Mouse (Mus musculus): ENCODE measurements around the gene Pop5.

Gene Pop5

GRCm38 (mm10) chr5:115262502-115263291, 27.1 kb downstream of the Pop5 start:
- DNase-seq (ENCODE audit: extremely low read depth, low read depth), result no peak

GRCm38 (mm10) chr5:115266340-115266739, 30.7 kb downstream of the Pop5 start:
- DNase-seq (ENCODE audit: extremely low read depth, low read depth), result no peak

GRCm38 (mm10) chr5:115266787-115267468, 31.3 kb downstream of the Pop5 start:
- peak; percentile 88 for DNase-seq (ENCODE audit: extremely low read depth, low read depth)

GRCm38 (mm10) chr5:115267469-115268045, 31.9 kb downstream of the Pop5 start:
- no peak for DNase-seq (ENCODE audit: extremely low read depth, low read depth)

- DNase-seq (ENCODE audit: extremely low read depth, low read depth), result no peak
Measured at GRCm38 (mm10) chr5:115268266-115268665, 32.6 kb downstream of the Pop5 start.

GRCm38 (mm10) chr5:115269969-115270368, 34.3 kb downstream of the Pop5 start:
- DNase-seq (ENCODE audit: extremely low read depth, low read depth), result no peak

GRCm38 (mm10) chr5:115271931-115272811, 36.5 kb downstream of the Pop5 start:
- no peak for DNase-seq (ENCODE audit: extremely low read depth, low read depth)

GRCm38 (mm10) chr5:115272812-115273548, 37.3 kb downstream of the Pop5 start, which contains the start of gene Rnf10:
Gene Rnf10 (minus strand): TSS chr5:115272898.
- DNase-seq (ENCODE audit: extremely low read depth, low read depth), result peak; percentile 95

- no peak for DNase-seq (ENCODE audit: extremely low read depth, low read depth)
Measured at GRCm38 (mm10) chr5:115273549-115274135, 38.0 kb downstream of the Pop5 start.

- DNase-seq (ENCODE audit: extremely low read depth, low read depth), result no peak
Measured at GRCm38 (mm10) chr5:115274353-115274752, 38.7 kb downstream of the Pop5 start.

- DNase-seq (ENCODE audit: extremely low read depth, low read depth), result peak; percentile 69
Measured at GRCm38 (mm10) chr5:115274771-115275170, 39.1 kb downstream of the Pop5 start.

GRCm38 (mm10) chr5:115275998-115276397, 40.4 kb downstream of the Pop5 start:
- DNase-seq (ENCODE audit: extremely low read depth, low read depth), result no peak

GRCm38 (mm10) chr5:115278053-115278452, 42.4 kb downstream of the Pop5 start:
- no peak for DNase-seq (ENCODE audit: extremely low read depth, low read depth)

- DNase-seq (ENCODE audit: extremely low read depth, low read depth), result no peak
Measured at GRCm38 (mm10) chr5:115278785-115279184, 43.1 kb downstream of the Pop5 start.

- no peak for DNase-seq (ENCODE audit: extremely low read depth, low read depth)
Measured at GRCm38 (mm10) chr5:115279226-115280049, 43.8 kb downstream of the Pop5 start, which contains the start of gene Coq5. Gene Coq5 (plus strand): TSS chr5:115279666.

GRCm38 (mm10) chr5:115280050-115280687, 44.5 kb downstream of the Pop5 start:
- DNase-seq (ENCODE audit: extremely low read depth, low read depth), result no peak

- DNase-seq (ENCODE audit: extremely low read depth, low read depth), result no peak
Measured at GRCm38 (mm10) chr5:115284735-115285134, 49.1 kb downstream of the Pop5 start.

- no peak for DNase-seq (ENCODE audit: extremely low read depth, low read depth)
Measured at GRCm38 (mm10) chr5:115294173-115294572, 58.5 kb downstream of the Pop5 start.

All from MEL-GATA-1-ER (cell line).